Mouse (Mus musculus) heart, postnatal 0 days (tissue): ENCODE data around the gene Ntpcr.

Source experiments
- CTCF ChIP-seq: IDR thresholded peaks from 2 replicates; pipeline ENCODE4 v1.5.1; 2016; ENCODE audit warnings: antibody characterized with exemption, control low read depth, low read depth
- EP300 ChIP-seq: IDR thresholded peaks from 2 replicates; pipeline ENCODE4 v1.6.1; 2016; ENCODE audit warnings: antibody characterized with exemption, low read depth

DNA sequence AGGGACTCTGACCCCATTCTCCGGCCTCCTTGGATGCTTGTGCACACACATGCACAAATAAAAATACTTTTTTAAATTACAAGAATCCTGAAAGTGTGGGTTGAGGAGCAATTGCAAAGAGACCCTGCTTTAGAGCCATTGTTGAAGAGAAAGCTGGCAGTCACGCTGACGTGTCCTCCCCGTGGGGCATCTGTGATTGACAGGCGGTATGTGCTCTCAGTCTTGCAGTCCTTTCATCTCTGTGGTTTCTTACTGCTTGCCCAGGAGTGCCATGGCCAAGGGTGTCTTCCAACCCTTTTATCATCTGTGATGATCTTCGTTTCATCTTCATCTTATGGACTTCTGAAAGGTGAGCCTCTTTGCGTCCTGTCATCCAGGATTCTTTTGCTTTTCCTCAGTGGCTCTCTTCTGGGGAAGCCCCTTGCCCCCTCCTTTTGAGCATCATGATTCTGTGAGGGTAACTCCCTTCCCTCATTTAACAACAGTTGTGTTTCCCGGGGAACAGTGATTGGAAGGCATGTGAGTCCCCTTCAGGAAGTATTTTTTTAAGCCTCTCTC is 48.8 kb upstream of the Ntpcr start:
- TF ChIP-seq CTCF: no peak
- no peak for TF ChIP-seq EP300
